Mouse (Mus musculus) stomach, embryonic 15.5 days (tissue): Measurements from ENCODE around the gene Dysf. TPM values are rescaled to one million over a fixed set of nuclear protein-coding genes. Genes with fewer than 3 reads are reported as not detected.

ENCODE experiments used
- ATAC-seq: fragments of 200-750 bp; cut with Nextera tagmentation; 2 replicates; pipeline ENCODE4 v1.8.0; 2017; ENCODE audit warnings: low read depth, moderate number of reproducible peaks, moderate TSS enrichment; ENCODE audit not compliant: insufficient read depth, low FRiP score
- H3K27ac ChIP-seq: fragments of 300-500 bp; sonication (generic); 2 replicates; pipeline ENCODE4 v1.5.1; 2015; ENCODE audit warnings: mild to moderate bottlenecking, inconsistent platforms
- H3K27me3 ChIP-seq: fragments of 300-500 bp; sonication (generic); replicated peaks from 2 replicates; pipeline ENCODE4 v1.6.1; 2015; ENCODE audit warnings: inconsistent platforms
- H3K36me3 ChIP-seq: fragments of 300-500 bp; sonication (generic); 2 replicates; pipeline ENCODE4 v1.6.1; 2015; ENCODE audit warnings: inconsistent platforms
- H3K4me1 ChIP-seq: fragments of 300-500 bp; sonication (generic); 2 replicates; pipeline ENCODE4 v1.6.1; 2015; ENCODE audit warnings: inconsistent platforms
- H3K4me2 ChIP-seq: fragments of 300-500 bp; sonication (generic); 2 replicates; pipeline ENCODE4 v1.6.1; 2015; ENCODE audit warnings: mild to moderate bottlenecking, inconsistent platforms
- H3K4me3 ChIP-seq: fragments of 300-500 bp; sonication (generic); replicated peaks from 2 replicates; pipeline ENCODE4 v1.5.1; 2015; ENCODE audit warnings: inconsistent platforms
- H3K9ac ChIP-seq: fragments of 300-500 bp; sonication (generic); 2 replicates; pipeline ENCODE4 v1.6.1; 2015; ENCODE audit warnings: inconsistent platforms
- H3K9me3 ChIP-seq: fragments of 300-500 bp; sonication (generic); 2 replicates; pipeline ENCODE4 v1.6.1; 2016; ENCODE audit warnings: inconsistent platforms
- WGBS: fragments of 180-500 bp; shearing (Covaris S2); methylation state at CpG from one replicate; pipeline ENCODE4 v1.1.7; 2015; 5-methylcytosine and 5-hydroxymethylcytosine counted together
- polyA plus RNA-seq: library from polyadenylated mRNA; unstranded; fragments of >200 nt; fragmentation: Nextera tagmentation; extraction: Ambion mirVana; gene quantifications from 2 replicates; pipeline ENCODE4 v1.2.1, GENCODE M21; 2015

Dysf gene
- polyA plus RNA-seq, 1 experiment from 2014 or later: 8.2 TPM

GRCm38 (mm10) chr6:84125101-84125500, 116.7 kb downstream of the Dysf start:
- Histone ChIP-seq H3K9me3 (no peaks in the 10 kb centered on the region), H3K36me3 (no peaks in the 10 kb centered on the region), H3K27me3 (no peaks in the 10 kb centered on the region), H3K4me1 (no peaks in the 10 kb centered on the region), H3K4me3 (no peak overlapping the region), H3K27ac (no peak overlapping the region), H3K9ac (no peak overlapping the region), H3K4me2 (no peak overlapping the region)
- 80% methylated on average over 4 of the region's 4 CpGs for WGBS
- no peak for ATAC-seq

- Histone ChIP-seq H3K4me3 (no peak overlapping the region), H3K4me1 (no peaks in the 10 kb centered on the region), H3K9ac (no peak overlapping the region), H3K9me3 (no peaks in the 10 kb centered on the region), H3K4me2 (no peak overlapping the region), H3K27ac (no peak overlapping the region), H3K27me3 (no peaks in the 10 kb centered on the region), H3K36me3 (no peaks in the 10 kb centered on the region)
- 91% methylated on average over 2 of the region's 2 CpGs for WGBS
- ATAC-seq: no peak
Observed at GRCm38 (mm10) chr6:84128229-84128628, 119.8 kb downstream of the Dysf start.

- no peak overlapping the region for H3K27ac ChIP-seq
- no peak for ATAC-seq
- 87% methylated on average over 4 of the region's 4 CpGs for WGBS
- H3K9me3 ChIP-seq: no peaks in the 10 kb centered on the region
- peaks cover 7% of the 10 kb centered on the region; the same call in 1 of the 2 replicates for H3K4me1 ChIP-seq
- no peaks in the 10 kb centered on the region for H3K36me3 ChIP-seq
- no peak overlapping the region for H3K4me3 ChIP-seq
- H3K9ac ChIP-seq: no peak overlapping the region
- no peak overlapping the region for H3K4me2 ChIP-seq
- no peaks in the 10 kb centered on the region for H3K27me3 ChIP-seq
Observed at GRCm38 (mm10) chr6:84130867-84131266, 122.5 kb downstream of the Dysf start.

GRCm38 (mm10) chr6:84131539-84131938, 123.1 kb downstream of the Dysf start:
- no peak overlapping the region for H3K4me3 ChIP-seq
- no peaks in the 10 kb centered on the region for H3K36me3 ChIP-seq
- no peak overlapping the region for H3K4me2 ChIP-seq
- H3K9me3 ChIP-seq: no peaks in the 10 kb centered on the region
- H3K27ac ChIP-seq: no peak overlapping the region
- H3K9ac ChIP-seq: no peak overlapping the region
- 54% methylated on average over 9 of the region's 9 CpGs for WGBS
- H3K4me1 ChIP-seq: peaks cover 7% of the 10 kb centered on the region; the same call in 1 of the 2 replicates
- H3K27me3 ChIP-seq: no peaks in the 10 kb centered on the region
- no peak for ATAC-seq

GRCm38 (mm10) chr6:84133053-84133452, 124.7 kb downstream of the Dysf start:
- no peak overlapping the region for H3K4me2 ChIP-seq
- no peak for ATAC-seq
- 50% methylated on average over 7 of the region's 7 CpGs for WGBS
- no peaks in the 10 kb centered on the region for H3K36me3 ChIP-seq
- H3K9me3 ChIP-seq: no peaks in the 10 kb centered on the region
- H3K27ac ChIP-seq: no peak overlapping the region
- H3K4me3 ChIP-seq: no peak overlapping the region
- H3K4me1 ChIP-seq: peaks cover 7% of the 10 kb centered on the region; the same call in 1 of the 2 replicates
- H3K27me3 ChIP-seq: no peaks in the 10 kb centered on the region
- no peak overlapping the region for H3K9ac ChIP-seq

- H3K27ac ChIP-seq: no peak overlapping the region
- H3K4me1 ChIP-seq: peaks cover 7% of the 10 kb centered on the region; the same call in 1 of the 2 replicates
- no peak overlapping the region for H3K4me2 ChIP-seq
- H3K36me3 ChIP-seq: no peaks in the 10 kb centered on the region
- H3K27me3 ChIP-seq: no peaks in the 10 kb centered on the region
- ATAC-seq: no peak
- no peak overlapping the region for H3K4me3 ChIP-seq
- 74% methylated on average over 5 of the region's 7 CpGs for WGBS
- no peak overlapping the region for H3K9ac ChIP-seq
- H3K9me3 ChIP-seq: no peaks in the 10 kb centered on the region
Observed at GRCm38 (mm10) chr6:84133996-84134721, 125.8 kb downstream of the Dysf start.

- no peak overlapping the region for H3K9ac ChIP-seq
- H3K4me1 ChIP-seq: peaks cover 7% of the 10 kb centered on the region; the same call in 1 of the 2 replicates
- H3K4me2 ChIP-seq: peak overlapping the region; percentile 23; the same call in 1 of the 2 replicates
- H3K27ac ChIP-seq: no peak overlapping the region
- H3K36me3 ChIP-seq: no peaks in the 10 kb centered on the region
- WGBS: 26% methylated on average over 23 of the region's 23 CpGs
- H3K4me3 ChIP-seq: no peak overlapping the region
- H3K27me3 ChIP-seq: no peaks in the 10 kb centered on the region
- ATAC-seq: peak; percentile 70; the same call in 1 of the 2 replicates
- no peaks in the 10 kb centered on the region for H3K9me3 ChIP-seq
Observed at GRCm38 (mm10) chr6:84134722-84135394, 126.5 kb downstream of the Dysf start.

- Histone ChIP-seq H3K36me3 (no peaks in the 10 kb centered on the region), H3K4me3 (no peak overlapping the region), H3K9me3 (no peaks in the 10 kb centered on the region), H3K27me3 (no peaks in the 10 kb centered on the region), H3K27ac (no peak overlapping the region), H3K9ac (no peak overlapping the region), H3K4me1 (peaks cover 7% of the 10 kb centered on the region; the same call in 1 of the 2 replicates), H3K4me2 (no peak overlapping the region)
- 93% methylated on average over 9 of the region's 9 CpGs for WGBS
- no peak for ATAC-seq
Observed at GRCm38 (mm10) chr6:84135709-84136108, 127.3 kb downstream of the Dysf start.

- Histone ChIP-seq H3K27ac (no peak overlapping the region), H3K9ac (no peak overlapping the region), H3K4me2 (no peak overlapping the region), H3K4me1 (peaks cover 7% of the 10 kb centered on the region; the same call in 1 of the 2 replicates), H3K4me3 (no peak overlapping the region), H3K27me3 (no peaks in the 10 kb centered on the region), H3K9me3 (no peaks in the 10 kb centered on the region), H3K36me3 (no peaks in the 10 kb centered on the region)
- no peak for ATAC-seq
- WGBS: 88% methylated on average over 11 of the region's 11 CpGs
Observed at GRCm38 (mm10) chr6:84136345-84136744, 128.0 kb downstream of the Dysf start.

GRCm38 (mm10) chr6:84139932-84140331, 131.5 kb downstream of the Dysf start:
- no peaks in the 10 kb centered on the region for H3K27me3 ChIP-seq
- H3K9ac ChIP-seq: no peak overlapping the region
- H3K9me3 ChIP-seq: no peaks in the 10 kb centered on the region
- no peak overlapping the region for H3K27ac ChIP-seq
- ATAC-seq: no peak
- H3K36me3 ChIP-seq: no peaks in the 10 kb centered on the region
- H3K4me2 ChIP-seq: no peak overlapping the region
- 74% methylated on average over 14 of the region's 14 CpGs for WGBS
- no peak overlapping the region for H3K4me3 ChIP-seq
- H3K4me1 ChIP-seq: peaks cover 3% of the 10 kb centered on the region; the same call in 1 of the 2 replicates

GRCm38 (mm10) chr6:84142481-84142880, 134.1 kb downstream of the Dysf start:
- Histone ChIP-seq H3K27ac (no peak overlapping the region), H3K4me2 (no peak overlapping the region), H3K4me1 (no peaks in the 10 kb centered on the region), H3K4me3 (no peak overlapping the region), H3K9me3 (no peaks in the 10 kb centered on the region), H3K9ac (no peak overlapping the region), H3K27me3 (no peaks in the 10 kb centered on the region), H3K36me3 (no peaks in the 10 kb centered on the region)
- WGBS: 59% methylated on average over 9 of the region's 9 CpGs
- ATAC-seq: peak; percentile 47; the same call in 1 of the 2 replicates

- WGBS: 69% methylated on average over 1 of the region's 1 CpGs
- Histone ChIP-seq H3K36me3 (no peaks in the 10 kb centered on the region), H3K27me3 (no peaks in the 10 kb centered on the region), H3K27ac (no peak overlapping the region), H3K4me2 (no peak overlapping the region), H3K9me3 (no peaks in the 10 kb centered on the region), H3K9ac (no peak overlapping the region), H3K4me1 (no peaks in the 10 kb centered on the region), H3K4me3 (no peak overlapping the region)
- no peak for ATAC-seq
Observed at GRCm38 (mm10) chr6:84143328-84143727, 134.9 kb downstream of the Dysf start.
